Mouse (Mus musculus): ENCODE results near the gene Tubb4b.

DNA sequence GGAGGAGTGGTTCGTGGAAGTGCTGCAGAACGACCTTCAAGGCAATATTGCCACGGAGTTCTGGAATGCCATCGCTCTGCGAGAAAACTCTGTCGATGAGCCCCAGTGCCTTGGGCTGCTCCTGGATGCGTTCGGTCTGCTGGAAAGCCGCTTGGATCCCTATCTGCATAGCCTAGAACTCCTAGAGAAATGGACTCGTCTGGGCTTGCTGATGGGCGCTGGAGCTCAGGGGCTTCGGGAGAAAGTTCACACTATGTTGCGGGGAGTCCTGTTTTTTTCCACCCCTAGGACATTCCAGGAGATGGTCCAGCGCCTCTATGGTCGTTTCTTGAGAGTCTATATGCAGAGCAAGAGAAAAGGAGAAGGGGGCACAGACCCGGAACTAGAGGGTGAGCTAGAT lies 48.5 kb upstream of the Tubb4b start:
- no peak for TF ChIP-seq POLR2A (IDR thresholded peaks at IDR 0.05; ENCODE audit: borderline replicate concordance, insufficient read depth, low read length)
- no peak for TF ChIP-seq CTCF (IDR thresholded peaks at IDR 0.05; ENCODE audit: borderline replicate concordance, insufficient read depth, low read depth, low read length)

Data from cerebellum, adult 2 months (tissue).